Mouse (Mus musculus): ENCODE measurements around the gene Exd2. TPM values are rescaled to one million over a fixed set of nuclear protein-coding genes. Genes with fewer than 3 reads are reported as not detected.

Gene Exd2
- polyA plus RNA-seq (2015; fragmentation: Nextera tagmentation; extraction: Ambion mirVana) = 51.1 and 53.4 TPM in 2 replicates

DNA sequence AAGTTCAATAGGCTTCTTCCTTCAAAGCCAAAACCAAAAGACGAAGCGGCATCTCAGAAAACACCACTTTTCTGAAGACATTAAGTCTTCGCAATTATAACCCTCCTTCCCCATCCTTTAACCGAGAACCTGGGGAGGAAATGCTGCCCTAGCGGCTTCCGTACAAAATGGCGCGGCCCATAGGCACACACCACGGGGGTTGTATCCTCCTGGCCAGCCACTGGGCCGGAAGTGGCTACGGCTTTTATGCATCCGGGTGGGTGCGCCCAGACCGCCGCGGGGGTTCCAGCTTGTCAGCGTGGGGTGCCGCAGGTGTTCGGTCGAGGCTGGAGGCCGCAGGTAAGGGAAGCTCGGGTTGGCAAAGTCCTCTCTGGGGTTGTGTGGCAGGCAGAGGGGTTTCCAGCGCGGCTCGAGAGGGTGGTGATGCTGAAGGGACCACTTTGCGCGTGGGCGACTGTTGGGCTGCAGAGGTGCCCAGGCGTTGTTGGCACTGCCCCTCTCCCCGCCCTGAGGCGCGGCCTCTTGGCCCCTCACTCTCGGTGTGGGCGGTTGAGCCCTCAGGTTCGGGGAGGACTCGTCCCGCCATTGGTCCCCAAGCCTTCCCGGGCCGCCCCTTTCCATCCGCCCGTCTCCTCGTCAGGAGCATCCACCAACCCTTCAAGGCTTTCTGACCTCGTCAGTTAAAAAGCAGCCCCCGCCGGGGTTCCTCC is at the start of gene Exd2:
Exd2 (plus strand) TSS at position 154 of the 710 bp plus-strand sequence.
- under 1% methylated on average over 45 of the region's 45 CpGs for WGBS

DNA sequence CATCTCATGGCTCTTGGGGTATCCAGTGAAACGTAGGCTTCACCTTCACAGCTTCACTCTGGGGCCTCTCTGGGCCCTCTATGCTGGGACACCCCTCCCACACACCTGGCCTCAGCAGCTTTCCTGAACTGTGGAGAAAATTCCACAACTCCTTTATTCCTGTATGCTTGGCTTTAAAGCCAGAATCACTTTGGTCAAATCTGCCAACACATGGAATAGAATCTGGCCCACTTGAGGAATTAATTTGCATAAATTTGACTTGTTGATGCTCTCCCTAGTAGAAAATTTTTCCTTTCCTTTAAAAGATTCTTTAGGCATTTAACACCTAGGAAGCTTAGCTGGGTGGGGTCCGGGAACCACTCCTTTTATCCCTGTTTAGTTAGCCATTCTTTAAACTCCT is 47.8 kb upstream of the Exd2 start:
- ATAC-seq (ENCODE audit: low FRiP score) = no peak
- no peak overlapping the region for H3K4me3 ChIP-seq
- no peaks in the 10 kb centered on the region for H3K4me1 ChIP-seq (replicated peaks)
- H3K9ac ChIP-seq = no peak overlapping the region
- no peak overlapping the region for H3K27ac ChIP-seq
- H3K9me3 ChIP-seq = peaks cover 9% of the 10 kb centered on the region
- WGBS = 100% methylated on average over 2 of the region's 2 CpGs
- peaks cover 43% of the 10 kb centered on the region for H3K36me3 ChIP-seq
- no peaks in the 10 kb centered on the region for H3K27me3 ChIP-seq
- no peak overlapping the region for H3K4me2 ChIP-seq

More for the DNA sequence above, at the start of gene Exd2:
- Histone ChIP-seq H3K27ac (peak within 1 kb of the TSS; percentile 83), H3K4me2 (peak within 1 kb of the TSS; percentile 89), H3K4me1 (replicated peaks) (peaks cover 17% of the 10 kb centered on the region), H3K9ac (peak within 1 kb of the TSS; percentile 89), H3K9me3 (no peaks in the 10 kb centered on the region), H3K4me3 (peak within 1 kb of the TSS; percentile 77), H3K27me3 (no peaks in the 10 kb centered on the region), H3K36me3 (no peaks in the 10 kb centered on the region)
- ATAC-seq (ENCODE audit: low FRiP score) = peak; percentile 98

DNA sequence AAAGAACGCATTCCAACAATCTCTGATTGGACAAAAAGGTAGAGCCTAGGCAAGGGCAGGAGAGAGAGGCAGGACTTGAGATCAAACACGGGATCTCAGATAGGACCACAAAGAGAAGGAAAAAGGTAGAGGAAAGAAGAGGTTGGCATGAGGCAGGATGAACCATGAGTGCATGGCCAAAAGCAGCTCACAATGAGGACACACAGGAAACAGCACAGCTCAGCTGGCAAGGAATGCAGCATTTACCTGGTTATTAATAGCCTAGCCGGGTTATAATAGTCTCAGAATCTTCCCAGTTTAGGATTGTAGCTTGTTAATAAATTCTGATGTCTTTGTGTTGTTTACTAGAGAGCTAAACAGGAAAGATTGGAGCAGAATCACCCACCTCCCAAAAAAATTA is 35.2 kb upstream of the Exd2 start:
- Histone ChIP-seq H3K36me3 (peaks cover 18% of the 10 kb centered on the region), H3K4me3 (no peak overlapping the region), H3K27ac (no peak overlapping the region), H3K9ac (no peak overlapping the region), H3K4me2 (no peak overlapping the region), H3K4me1 (replicated peaks) (peaks cover 6% of the 10 kb centered on the region), H3K27me3 (no peaks in the 10 kb centered on the region), H3K9me3 (no peaks in the 10 kb centered on the region)
- ATAC-seq (ENCODE audit: low FRiP score) = no peak
- 96% methylated on average over 3 of the region's 3 CpGs for WGBS

DNA sequence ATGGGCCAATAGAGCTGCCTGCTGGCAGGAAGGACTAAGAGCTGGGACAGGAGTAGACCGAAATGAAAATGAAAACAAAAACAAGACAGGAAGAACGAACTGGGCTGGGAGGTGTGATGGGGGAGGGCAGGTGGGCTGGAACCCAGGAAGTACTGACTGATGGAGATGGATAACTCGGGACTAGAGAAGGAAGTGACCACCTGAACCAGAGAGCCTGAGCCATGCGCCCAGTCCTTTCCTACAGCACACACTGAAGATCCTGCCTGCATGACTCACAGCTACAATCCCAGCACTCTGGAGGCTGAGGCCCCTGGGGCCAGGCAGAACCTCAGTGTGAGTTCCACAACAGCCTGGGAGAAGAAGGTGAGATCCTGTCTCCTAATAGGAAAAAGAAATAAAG is 29.6 kb upstream of the Exd2 start:
- Histone ChIP-seq H3K4me3 (no peak overlapping the region), H3K9me3 (no peaks in the 10 kb centered on the region), H3K4me1 (replicated peaks) (peaks cover 22% of the 10 kb centered on the region), H3K36me3 (0 out of 2 replicates have a peak, but pooled peaks cover 6% of the 10 kb centered on the region), H3K9ac (no peak overlapping the region), H3K27ac (no peak overlapping the region), H3K27me3 (no peaks in the 10 kb centered on the region), H3K4me2 (no peak overlapping the region)
- no peak for ATAC-seq (ENCODE audit: low FRiP score)
- WGBS = 71% methylated on average over 4 of the region's 4 CpGs

DNA sequence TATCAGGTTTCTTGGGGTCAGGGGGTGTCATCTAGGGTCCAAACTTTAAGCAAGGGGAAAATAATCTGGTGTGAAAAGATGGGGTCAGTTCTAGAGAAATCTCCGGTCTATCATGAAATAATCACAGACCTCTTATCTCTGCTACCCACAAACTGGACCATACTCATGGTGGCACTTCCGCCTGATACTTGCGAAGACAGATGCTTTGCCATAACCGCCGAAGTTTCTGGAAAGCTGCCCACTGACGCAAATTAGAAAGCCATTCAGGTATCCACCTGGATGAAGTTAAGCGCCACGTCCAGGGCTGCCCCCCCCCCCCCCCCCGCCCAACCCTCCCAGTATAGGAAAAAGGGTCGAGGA is 28.3 kb upstream of the Exd2 start:
- WGBS = 17% methylated on average over 6 of the region's 10 CpGs
- Histone ChIP-seq H3K27me3 (no peaks in the 10 kb centered on the region), H3K9me3 (no peaks in the 10 kb centered on the region), H3K36me3 (no peaks in the 10 kb centered on the region), H3K4me1 (replicated peaks) (peaks cover 22% of the 10 kb centered on the region), H3K9ac (peak overlapping the region; percentile 96), H3K27ac (peak overlapping the region; percentile 98), H3K4me2 (peak overlapping the region; percentile 69), H3K4me3 (peak overlapping the region; percentile 93)
- ATAC-seq (ENCODE audit: low FRiP score) = no peak

DNA sequence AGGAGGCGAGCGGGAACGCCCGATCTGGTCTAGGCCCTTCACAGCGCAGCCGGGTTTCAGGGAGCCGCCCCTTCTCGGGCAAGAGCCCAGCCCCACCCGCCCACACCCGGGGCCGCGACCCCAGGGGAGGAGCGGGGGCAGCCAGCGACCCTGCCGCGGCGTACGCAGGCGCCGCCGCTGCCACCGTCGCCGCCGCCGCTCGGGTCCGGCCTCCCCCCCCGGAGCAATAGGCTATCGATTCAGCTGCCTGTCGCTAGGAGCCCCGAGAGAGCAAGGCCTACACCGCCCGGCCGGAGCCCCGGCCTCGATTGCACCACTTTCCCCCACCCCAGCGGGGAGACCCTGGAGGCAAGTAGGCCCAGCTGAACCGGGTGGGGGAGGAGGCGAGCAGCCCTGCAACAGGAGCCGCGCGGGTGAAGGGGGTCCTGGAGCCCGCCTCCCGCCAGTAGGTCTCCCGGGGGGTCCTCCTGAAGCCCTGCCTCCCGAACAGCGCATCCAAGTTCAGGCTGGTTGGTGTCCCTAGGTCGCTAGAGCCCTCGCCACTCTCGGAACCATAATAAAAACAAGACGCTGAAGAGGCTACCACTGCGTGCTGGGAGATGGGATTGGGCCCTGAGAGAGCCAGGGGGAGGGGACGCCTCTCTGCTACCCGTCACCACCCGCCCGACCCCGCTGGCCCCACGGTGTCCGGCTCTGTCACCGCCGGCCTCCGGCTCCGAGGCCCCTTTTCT is 27.8 kb upstream of the Exd2 start:
- WGBS = under 1% methylated on average over 47 of the region's 64 CpGs
- Histone ChIP-seq H3K4me3 (peak overlapping the region; percentile 93), H3K4me2 (peak overlapping the region; percentile 69), H3K27me3 (no peaks in the 10 kb centered on the region), H3K9me3 (no peaks in the 10 kb centered on the region), H3K27ac (peak overlapping the region; percentile 98), H3K36me3 (no peaks in the 10 kb centered on the region), H3K4me1 (replicated peaks) (peaks cover 22% of the 10 kb centered on the region), H3K9ac (peak overlapping the region; percentile 96)
- peak; percentile 70 for ATAC-seq (ENCODE audit: low FRiP score)

DNA sequence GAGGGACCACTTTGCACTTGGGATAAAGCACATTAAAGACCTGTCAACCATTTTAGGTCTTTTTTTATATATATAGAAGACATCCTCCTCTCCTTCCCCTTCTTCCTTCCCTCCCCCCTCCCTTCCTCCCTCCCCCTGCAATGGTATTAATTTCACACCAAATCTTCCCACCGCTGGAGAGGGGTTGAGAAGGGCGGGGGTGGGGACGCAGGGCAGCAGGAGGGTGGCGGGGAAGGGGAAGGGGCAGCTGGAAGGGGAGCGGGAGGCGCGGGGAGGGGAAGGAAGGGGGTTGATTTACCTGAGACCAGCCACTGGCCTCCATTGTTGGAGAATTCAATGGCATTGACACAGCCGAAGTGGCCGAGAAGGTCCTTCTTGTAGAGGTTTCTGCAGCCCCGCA is 27.0 kb upstream of the Exd2 start:
- no peaks in the 10 kb centered on the region for H3K36me3 ChIP-seq

DNA sequence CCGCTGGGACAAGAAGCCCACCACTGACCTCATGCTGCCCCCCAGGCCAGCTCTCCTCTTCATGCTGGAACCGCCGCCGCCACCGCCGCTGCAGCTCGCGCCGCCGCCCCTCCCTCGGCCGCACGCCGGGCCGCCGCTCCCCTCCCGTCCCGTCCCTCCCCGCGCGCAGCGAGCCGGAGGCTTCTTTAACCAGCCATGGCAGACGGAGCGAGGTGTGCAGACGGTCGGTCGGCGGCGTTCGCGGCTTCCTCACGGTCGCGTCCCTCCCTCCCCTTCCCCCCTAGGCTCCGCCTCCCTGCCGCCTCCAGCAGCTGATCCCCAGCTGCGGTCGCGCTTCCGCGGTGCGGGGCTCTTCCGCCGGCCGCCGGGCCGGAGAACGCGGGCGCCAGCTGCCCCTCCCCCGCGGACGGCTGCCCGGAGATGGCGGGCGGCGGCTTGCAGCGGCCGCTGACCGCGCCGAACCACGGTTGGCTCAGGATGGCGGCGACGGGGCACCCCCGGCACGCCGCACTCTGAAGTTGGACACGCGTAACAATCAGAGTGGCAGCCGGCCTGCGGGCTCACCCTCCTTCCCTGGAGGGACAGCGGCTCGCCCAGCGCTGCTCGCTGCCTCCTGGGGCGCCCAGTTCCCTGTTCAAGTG is 26.4 kb upstream of the Exd2 start, which contains the start of gene Dcaf5:
Dcaf5 (minus strand) TSS at position 266 of the 641 bp plus-strand sequence.
- peak within 1 kb of the TSS; percentile 69 for H3K4me2 ChIP-seq
- no peaks in the 10 kb centered on the region for H3K36me3 ChIP-seq
- H3K4me1 ChIP-seq (replicated peaks) = peaks cover 22% of the 10 kb centered on the region
- H3K27ac ChIP-seq = peak within 1 kb of the TSS; percentile 98
- peak; percentile 82 for ATAC-seq (ENCODE audit: low FRiP score)
- peak within 1 kb of the TSS; percentile 96 for H3K9ac ChIP-seq
- under 1% methylated on average over 78 of the region's 79 CpGs for WGBS
- H3K27me3 ChIP-seq = no peaks in the 10 kb centered on the region
- H3K4me3 ChIP-seq = peak within 1 kb of the TSS; percentile 93
- no peaks in the 10 kb centered on the region for H3K9me3 ChIP-seq

More for the DNA sequence above, 27.0 kb upstream of the Exd2 start:
- H3K9me3 ChIP-seq = no peaks in the 10 kb centered on the region
- H3K27me3 ChIP-seq = no peaks in the 10 kb centered on the region
- WGBS = 2% methylated on average over 8 of the region's 10 CpGs
- peak overlapping the region; percentile 69 for H3K4me2 ChIP-seq
- H3K27ac ChIP-seq = peak overlapping the region; percentile 98
- peak overlapping the region; percentile 96 for H3K9ac ChIP-seq
- H3K4me3 ChIP-seq = peak overlapping the region; percentile 93
- H3K4me1 ChIP-seq (replicated peaks) = peaks cover 22% of the 10 kb centered on the region
- ATAC-seq (ENCODE audit: low FRiP score) = peak; percentile 37

DNA sequence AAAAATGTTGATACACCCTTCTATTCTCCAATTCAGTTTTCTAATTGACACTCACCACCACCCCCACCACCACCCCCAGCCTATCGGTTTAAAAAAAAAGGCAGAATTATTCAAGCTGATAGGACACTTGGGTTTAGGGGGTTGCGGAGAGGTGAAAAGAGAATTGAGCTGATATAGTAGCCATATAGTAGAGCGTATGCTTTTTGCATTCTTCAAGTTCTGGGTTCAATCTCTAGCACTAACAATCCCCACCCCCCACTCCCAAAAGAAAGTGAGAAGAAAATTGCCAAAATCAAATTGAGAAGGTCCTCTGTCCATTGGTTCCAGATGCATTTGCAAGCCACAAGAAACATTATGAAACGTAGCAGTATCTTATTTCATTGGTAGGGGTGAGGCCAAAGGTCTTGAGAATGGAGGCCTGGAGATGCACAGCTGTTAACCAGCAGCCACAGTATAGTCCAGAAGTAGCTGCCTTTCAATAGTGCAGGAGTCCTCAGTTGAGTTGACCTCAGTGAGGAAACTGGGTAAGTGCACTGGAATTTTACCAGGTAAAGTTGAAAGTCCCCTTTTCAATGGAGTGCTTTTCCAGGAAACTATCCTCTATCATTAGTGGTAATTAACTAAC is 25.7 kb upstream of the Exd2 start:
- 24% methylated on average over 4 of the region's 4 CpGs for WGBS
- Histone ChIP-seq H3K4me1 (replicated peaks) (peaks cover 22% of the 10 kb centered on the region), H3K36me3 (no peaks in the 10 kb centered on the region), H3K4me3 (peak overlapping the region; percentile 93), H3K9me3 (no peaks in the 10 kb centered on the region), H3K27ac (peak overlapping the region; percentile 98), H3K27me3 (no peaks in the 10 kb centered on the region), H3K4me2 (peak overlapping the region; percentile 69), H3K9ac (peak overlapping the region; percentile 96)
- ATAC-seq (ENCODE audit: low FRiP score) = no peak

DNA sequence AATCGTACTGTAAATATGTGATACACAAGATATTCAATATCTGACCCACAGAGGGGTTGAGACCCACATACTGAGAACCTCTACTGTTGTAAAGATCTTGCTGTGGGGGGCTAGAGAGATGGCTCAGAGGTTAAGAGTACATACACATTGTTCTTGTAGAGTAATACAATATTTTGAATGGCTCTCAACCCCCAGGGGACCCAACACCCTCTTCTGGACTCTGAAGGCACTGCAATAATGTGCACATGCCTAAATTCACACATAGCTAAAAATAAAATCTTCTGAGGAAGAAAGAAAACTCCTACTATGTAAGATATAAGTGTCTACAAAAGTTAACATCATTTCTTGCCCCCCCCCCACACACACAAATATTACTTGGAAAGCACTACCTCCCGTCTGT is 21.9 kb upstream of the Exd2 start:
- H3K27ac ChIP-seq = no peak overlapping the region
- ATAC-seq (ENCODE audit: low FRiP score) = no peak
- WGBS = 84% methylated on average over 2 of the region's 2 CpGs

DNA sequence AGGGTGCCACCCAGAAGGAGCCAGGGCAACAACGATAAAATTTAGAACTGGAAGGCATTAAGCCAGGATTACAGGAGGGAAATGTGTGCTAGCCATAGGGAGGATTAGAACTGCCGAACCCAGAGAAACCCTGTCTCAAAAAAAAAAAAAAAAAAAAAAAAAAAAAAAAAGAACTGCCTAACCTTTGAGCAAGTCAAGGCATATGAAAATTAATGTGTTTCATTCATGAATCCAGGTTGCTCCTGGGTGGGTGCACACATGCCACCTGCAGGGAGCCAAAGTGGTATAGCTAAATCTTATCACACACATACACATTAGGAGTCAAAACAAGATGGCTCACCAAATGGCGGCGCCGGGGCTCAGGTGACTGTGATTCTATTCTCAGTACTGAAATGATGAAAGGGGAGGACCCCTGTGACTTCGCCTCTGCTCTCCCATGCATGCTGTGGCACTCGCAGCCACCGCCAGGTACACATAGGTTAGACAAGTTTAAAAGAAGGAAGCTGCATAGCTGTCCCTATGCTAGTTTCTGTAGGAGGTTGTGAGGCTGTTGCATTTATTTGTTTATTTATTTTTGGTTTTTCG is 18.3 kb upstream of the Exd2 start:
- H3K27me3 ChIP-seq = no peaks in the 10 kb centered on the region
- WGBS = 80% methylated on average over 9 of the region's 9 CpGs
- H3K4me2 ChIP-seq = no peak overlapping the region
- no peak for ATAC-seq (ENCODE audit: low FRiP score)
- no peaks in the 10 kb centered on the region for H3K36me3 ChIP-seq
- H3K4me3 ChIP-seq = no peak overlapping the region
- H3K9ac ChIP-seq = no peak overlapping the region
- H3K9me3 ChIP-seq = no peaks in the 10 kb centered on the region
- H3K27ac ChIP-seq = no peak overlapping the region
- H3K4me1 ChIP-seq (replicated peaks) = no peaks in the 10 kb centered on the region

More for the DNA sequence above, 21.9 kb upstream of the Exd2 start:
- no peak overlapping the region for H3K9ac ChIP-seq
- H3K36me3 ChIP-seq = no peaks in the 10 kb centered on the region
- no peaks in the 10 kb centered on the region for H3K4me1 ChIP-seq (replicated peaks)
- no peaks in the 10 kb centered on the region for H3K9me3 ChIP-seq
- H3K27me3 ChIP-seq = no peaks in the 10 kb centered on the region
- no peak overlapping the region for H3K4me3 ChIP-seq
- no peak overlapping the region for H3K4me2 ChIP-seq

DNA sequence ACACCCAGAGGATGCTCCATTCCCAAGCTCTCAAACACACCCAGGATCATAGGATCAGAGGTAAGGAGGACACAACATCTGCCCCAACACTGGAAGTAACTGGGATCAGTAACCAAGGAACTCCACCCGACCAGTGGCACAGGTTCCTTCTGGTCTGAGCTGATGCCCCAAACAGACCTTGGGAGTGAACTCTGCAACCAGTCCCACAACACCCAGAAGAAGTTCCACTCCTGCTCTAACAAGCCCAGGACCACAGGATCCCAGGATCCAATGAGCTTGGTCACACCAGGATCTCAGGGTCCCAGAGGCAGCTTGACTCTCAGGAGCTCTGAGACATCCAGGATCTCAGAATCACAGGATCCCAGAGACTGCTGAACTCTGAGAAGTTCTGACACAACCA is 9.4 kb upstream of the Exd2 start:
- Histone ChIP-seq H3K27me3 (no peaks in the 10 kb centered on the region), H3K36me3 (no peaks in the 10 kb centered on the region), H3K4me3 (no peak overlapping the region), H3K4me1 (replicated peaks) (no peaks in the 10 kb centered on the region), H3K9ac (no peak overlapping the region), H3K27ac (no peak overlapping the region), H3K9me3 (no peaks in the 10 kb centered on the region), H3K4me2 (no peak overlapping the region)
- no peak for ATAC-seq (ENCODE audit: low FRiP score)
- WGBS = 89% methylated on average over 1 of the region's 1 CpGs
